Mouse (Mus musculus) induced T-regulatory cell, adult 2 months (primary cell): ENCODE data around the gene Babam2.

Experiments
- DNase-seq: peaks from one replicate; pipeline ENCODE4 v3.0.0-alpha.2; 2012; ENCODE audit warnings: low read depth

The Babam2 gene

GRCm38 (mm10) chr5:32127927-32128326 is 430.4 kb downstream of the Babam2 start:
- DNase-seq, result no peak

GRCm38 (mm10) chr5:32132971-32133501 is 435.6 kb downstream of the Babam2 start:
- DNase-seq, result peak; percentile 71

GRCm38 (mm10) chr5:32133549-32134004 is 436.1 kb downstream of the Babam2 start:
- peak; percentile 75 for DNase-seq

GRCm38 (mm10) chr5:32134051-32134732 is 436.7 kb downstream of the Babam2 start:
- DNase-seq, result no peak
